Mouse (Mus musculus) cerebellum, adult (tissue): ENCODE data around the gene B3galt6.

ENCODE experiments used
- ATAC-seq: cut with Nextera tagmentation; 2 replicates; pipeline ENCODE4 v1.9.2; 2017; ENCODE audit warnings: mild to moderate bottlenecking, moderate library complexity, mixed read lengths; ENCODE audit not compliant: insufficient number of reproducible peaks, low FRiP score, low TSS enrichment

B3galt6 gene

GRCm38 (mm10) chr4:155991908-155992230, 580 bp downstream of the B3galt6 start:
- no peak for ATAC-seq

- ATAC-seq, result no peak
These were observed 1.1 kb downstream of the B3galt6 start for GRCm38 (mm10) chr4:155991211-155991907.

GRCm38 (mm10) chr4:155983788-155984187, 8.7 kb downstream of the B3galt6 start:
- ATAC-seq, result no peak

- ATAC-seq, result no peak
These were observed 10.9 kb downstream of the B3galt6 start for GRCm38 (mm10) chr4:155981436-155982082.

GRCm38 (mm10) chr4:155973239-155973638, 19.2 kb downstream of the B3galt6 start:
- ATAC-seq, result no peak

GRCm38 (mm10) chr4:155972651-155973050, 19.8 kb downstream of the B3galt6 start:
- ATAC-seq, result no peak

GRCm38 (mm10) chr4:155970286-155970685, 22.2 kb downstream of the B3galt6 start:
- no peak for ATAC-seq

- no peak for ATAC-seq
These were observed 23.3 kb downstream of the B3galt6 start for GRCm38 (mm10) chr4:155969043-155969653.

- ATAC-seq, result no peak
These were observed 28.1 kb downstream of the B3galt6 start for GRCm38 (mm10) chr4:155964396-155964795.

GRCm38 (mm10) chr4:155963106-155963505, 29.3 kb downstream of the B3galt6 start:
- ATAC-seq, result no peak

GRCm38 (mm10) chr4:155962167-155962971, 30.1 kb downstream of the B3galt6 start, which contains the start of gene C1qtnf12:
Gene C1qtnf12 (plus strand): TSS chr4:155962318.
- ATAC-seq, result peak; percentile 23; the same call in 1 of the 2 replicates

- 0 out of 2 replicates have a peak, but pooled peaks have one; percentile 23 for ATAC-seq
These were observed 33.2 kb downstream of the B3galt6 start for GRCm38 (mm10) chr4:155959275-155959674.

- peak; percentile 26; the same call in 1 of the 2 replicates for ATAC-seq
These were observed 37.0 kb downstream of the B3galt6 start for GRCm38 (mm10) chr4:155955491-155955890.

- ATAC-seq, result no peak
These were observed 45.4 kb downstream of the B3galt6 start for GRCm38 (mm10) chr4:155947094-155947493.

GRCm38 (mm10) chr4:155944271-155944670, 48.2 kb downstream of the B3galt6 start:
- ATAC-seq, result no peak

- ATAC-seq, result peak; percentile 90
These were observed 48.8 kb downstream of the B3galt6 start, which contains the start of gene Ube2j2 for GRCm38 (mm10) chr4:155943534-155944249. Gene Ube2j2 (plus strand): TSS chr4:155943831.

- peak; percentile 27; the same call in 1 of the 2 replicates for ATAC-seq
These were observed 49.4 kb downstream of the B3galt6 start for GRCm38 (mm10) chr4:155943049-155943452.
